Mouse (Mus musculus) hindbrain, embryonic 12.5 days (tissue): ENCODE measurements around the gene Myo18a. TPM values are rescaled to one million over a fixed set of nuclear protein-coding genes. Genes with fewer than 3 reads are reported as not detected.
"Not testable (repeated sequence)": the region's sequence is repeated elsewhere in the genome, so short reads cannot be mapped to it uniquely, and the experiment has no call there.

Experiments used
- ATAC-seq: fragments of 200-750 bp; cut with Nextera tagmentation; 2 replicates; pipeline ENCODE4 v1.8.0; 2017; ENCODE audit warnings: moderate TSS enrichment; ENCODE audit not compliant: low FRiP score
- H3K27ac ChIP-seq: fragments of 300-500 bp; sonication (generic); 2 replicates; pipeline ENCODE4 v1.5.1; 2016; ENCODE audit warnings: mild to moderate bottlenecking
- H3K27me3 ChIP-seq: fragments of 300-500 bp; sonication (generic); 2 replicates; pipeline ENCODE4 v1.6.1; 2016; ENCODE audit warnings: mild to moderate bottlenecking
- H3K36me3 ChIP-seq: fragments of 300-500 bp; sonication (generic); 2 replicates; pipeline ENCODE4 v1.6.1; 2016; ENCODE audit warnings: mild to moderate bottlenecking
- H3K4me1 ChIP-seq: fragments of 300-500 bp; sonication (generic); 2 replicates; pipeline ENCODE4 v1.6.1; 2016
- H3K4me2 ChIP-seq: fragments of 300-500 bp; sonication (generic); replicated peaks from 2 replicates; pipeline ENCODE4 v1.6.1; 2016; ENCODE audit warnings: mild to moderate bottlenecking
- H3K4me3 ChIP-seq: fragments of 300-500 bp; sonication (generic); 2 replicates; pipeline ENCODE4 v1.5.1; 2016; ENCODE audit warnings: mild to moderate bottlenecking
- H3K9ac ChIP-seq: fragments of 300-500 bp; sonication (generic); 2 replicates; pipeline ENCODE4 v1.6.1; 2016; ENCODE audit warnings: mild to moderate bottlenecking, moderate library complexity
- H3K9me3 ChIP-seq: fragments of 300-500 bp; sonication (generic); replicated peaks from 2 replicates; pipeline ENCODE4 v1.6.1; 2016; ENCODE audit warnings: mild to moderate bottlenecking
- WGBS: fragments of 180-500 bp; shearing (Covaris S2); methylation state at CpG from one replicate; pipeline ENCODE4 v1.1.7; 2016; 5-methylcytosine and 5-hydroxymethylcytosine counted together
- polyA plus RNA-seq: library from polyadenylated mRNA; unstranded; fragments of >200 nt; fragmentation: Nextera tagmentation; extraction: Ambion mirVana; gene quantifications from 2 replicates; pipeline ENCODE4 v1.2.1, GENCODE M21; 2016

Myo18a gene
- polyA plus RNA-seq: 55.9 and 58.9 TPM in 2 replicates

DNA sequence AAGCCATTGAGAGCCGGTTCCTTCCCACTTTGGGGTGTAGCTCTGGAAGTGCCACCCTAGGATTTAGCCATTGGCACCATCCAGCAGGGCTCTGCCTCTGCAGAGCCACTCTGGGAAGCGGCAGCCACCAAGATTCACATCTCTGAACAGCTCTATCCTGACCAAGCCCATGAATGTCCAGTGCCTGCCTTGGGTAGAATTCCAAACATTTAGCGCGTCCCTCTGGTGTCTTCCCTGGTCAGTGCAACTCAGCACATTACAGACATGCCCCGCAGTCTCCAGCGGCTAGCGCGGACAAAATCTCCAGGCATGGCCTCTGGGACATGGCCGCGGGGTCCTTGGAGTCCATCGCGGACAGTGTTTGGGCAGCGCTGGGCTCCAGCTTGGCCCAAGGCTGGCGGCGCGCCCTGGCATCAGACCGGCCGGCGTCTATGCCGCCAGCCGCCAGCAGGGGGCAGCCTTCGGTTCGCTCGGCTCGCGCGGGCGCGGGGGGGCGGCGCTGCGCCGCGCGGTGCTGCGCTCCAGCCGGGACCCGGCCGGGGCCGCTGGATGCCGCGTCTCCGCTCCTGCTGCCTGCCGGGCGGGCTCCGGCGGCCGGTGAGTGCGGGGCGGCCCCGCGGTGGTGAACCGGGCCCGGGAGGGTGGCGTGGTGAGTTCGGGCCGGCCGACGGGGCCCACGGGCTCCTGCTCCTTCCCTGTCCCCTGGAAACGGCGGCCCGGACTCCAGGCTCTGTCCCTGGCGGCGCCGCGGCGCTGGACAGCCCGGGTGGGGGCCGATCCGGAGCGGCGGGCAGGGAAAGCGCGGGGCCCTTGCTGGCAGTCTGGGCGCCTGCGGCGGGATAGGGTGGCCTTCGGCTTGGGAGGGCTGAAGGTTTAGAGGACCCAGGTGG is at the start of gene Myo18a:
Myo18a (plus strand) TSS at position 464 of the 890 bp plus-strand sequence.
- 2% methylated on average over 67 of the region's 79 CpGs for WGBS
- H3K9ac ChIP-seq: peak within 1 kb of the TSS; percentile 98
- no peaks in the 10 kb centered on the region for H3K36me3 ChIP-seq
- peak; percentile 87 for ATAC-seq
- peaks cover 36% of the 10 kb centered on the region for H3K4me1 ChIP-seq
- no peaks in the 10 kb centered on the region; the same call in 1 of the 2 replicates for H3K27me3 ChIP-seq
- no peaks in the 10 kb centered on the region for H3K9me3 ChIP-seq
- H3K4me3 ChIP-seq: peak within 1 kb of the TSS; percentile 89
- H3K27ac ChIP-seq: peak within 1 kb of the TSS; percentile 95
- H3K4me2 ChIP-seq: peak within 1 kb of the TSS; percentile 84

DNA sequence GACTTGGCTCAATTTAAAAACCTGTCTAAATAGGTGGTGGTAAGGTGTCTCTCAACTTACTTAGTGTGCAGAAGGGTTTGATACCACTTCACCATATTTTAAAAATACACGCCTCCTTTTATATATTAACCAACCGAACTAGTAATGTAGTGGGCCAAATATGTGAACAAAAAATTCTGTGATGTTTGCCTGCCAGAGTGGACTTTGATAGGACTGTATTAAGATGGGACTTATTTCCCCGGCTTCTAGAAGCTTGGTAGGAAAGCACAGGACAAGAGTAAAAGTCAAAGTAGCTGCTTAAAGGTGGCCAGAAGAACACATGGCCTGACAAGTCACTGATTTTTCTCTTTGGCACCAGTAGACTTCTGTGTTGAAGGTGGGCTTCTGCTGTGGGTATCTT is 49.3 kb upstream of the Myo18a start:
- Histone ChIP-seq H3K9me3 (no peaks in the 10 kb centered on the region), H3K9ac (no peak overlapping the region), H3K4me1 (no peaks in the 10 kb centered on the region), H3K27me3 (no peaks in the 10 kb centered on the region), H3K4me2 (no peak overlapping the region), H3K4me3 (no peak overlapping the region), H3K27ac (no peak overlapping the region), H3K36me3 (peaks cover 5% of the 10 kb centered on the region; the same call in 1 of the 2 replicates)
- ATAC-seq: no peak
- 96% methylated on average over 3 of the region's 3 CpGs for WGBS

DNA sequence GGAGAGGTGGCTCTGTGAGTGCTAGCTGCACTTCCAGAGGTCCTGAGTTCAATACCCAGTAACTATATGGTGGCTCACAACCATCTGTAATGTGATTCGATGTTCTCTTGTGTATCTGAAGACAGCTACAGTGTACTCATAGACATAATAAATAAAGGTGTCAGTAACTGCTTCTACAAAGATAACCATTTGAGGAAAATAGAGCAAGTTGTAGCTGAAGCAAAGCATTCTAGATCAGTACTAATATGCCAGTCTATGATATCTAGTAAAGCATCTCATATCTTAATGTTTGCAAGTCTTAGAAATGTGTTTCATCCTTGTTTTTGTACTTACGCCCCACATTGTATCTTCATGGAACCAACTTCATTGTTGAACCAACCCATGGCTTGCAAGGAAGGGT is 44.0 kb upstream of the Myo18a start:
- no peaks in the 10 kb centered on the region for H3K4me1 ChIP-seq
- H3K27me3 ChIP-seq: no peaks in the 10 kb centered on the region
- H3K9ac ChIP-seq: no peak overlapping the region
- H3K4me3 ChIP-seq: no peak overlapping the region
- no peak overlapping the region for H3K27ac ChIP-seq
- no peaks in the 10 kb centered on the region for H3K36me3 ChIP-seq
- H3K4me2 ChIP-seq: no peak overlapping the region
- WGBS: 94% methylated on average over 2 of the region's 2 CpGs
- no peak for ATAC-seq
- H3K9me3 ChIP-seq: no peaks in the 10 kb centered on the region

DNA sequence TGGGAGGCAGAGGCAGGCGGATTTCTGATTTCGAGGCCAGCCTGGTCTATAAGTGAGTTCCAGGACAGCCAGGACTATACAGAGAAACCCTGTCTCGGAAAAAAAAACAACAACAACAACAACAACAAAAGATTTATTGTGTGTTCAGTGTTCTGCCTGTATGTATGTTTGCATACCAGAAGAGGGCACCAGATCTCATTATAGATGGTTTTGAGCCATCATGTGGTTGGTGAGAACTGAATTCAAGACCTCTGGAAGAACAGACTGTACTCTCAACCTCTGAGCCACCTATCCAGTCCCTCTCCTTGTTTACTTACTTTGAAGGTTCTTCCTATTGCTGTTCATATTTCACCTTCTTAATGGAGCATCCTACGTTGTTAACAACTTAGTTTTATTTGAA is 41.7 kb upstream of the Myo18a start:
- ATAC-seq: no peak
- H3K27ac ChIP-seq: no peak overlapping the region
- H3K4me1 ChIP-seq: 0 out of 2 replicates have a peak, but pooled peaks cover 4% of the 10 kb centered on the region
- 89% methylated on average over 4 of the region's 4 CpGs for WGBS
- H3K9me3 ChIP-seq: no peaks in the 10 kb centered on the region
- H3K9ac ChIP-seq: no peak overlapping the region
- no peak overlapping the region for H3K4me2 ChIP-seq
- no peak overlapping the region for H3K4me3 ChIP-seq
- H3K27me3 ChIP-seq: no peaks in the 10 kb centered on the region
- no peaks in the 10 kb centered on the region for H3K36me3 ChIP-seq

DNA sequence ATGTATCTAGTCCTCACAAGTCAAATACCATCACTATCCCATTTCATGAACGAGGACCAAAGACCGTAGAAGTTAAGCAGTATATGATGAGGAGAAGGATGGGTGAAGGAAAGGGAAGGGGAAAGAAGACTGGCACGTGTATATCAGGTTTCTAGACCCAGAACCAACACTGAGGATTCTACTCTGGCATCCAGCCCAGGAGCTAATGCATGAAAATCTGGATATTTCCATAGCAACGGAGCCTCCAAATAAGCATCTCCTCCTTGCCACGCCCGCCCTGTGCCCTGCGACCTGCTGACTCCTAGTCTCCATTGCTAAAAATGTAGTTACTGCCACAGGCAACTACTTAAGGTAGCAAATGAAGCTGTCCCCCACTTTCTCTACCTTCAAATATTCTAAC is 38.3 kb upstream of the Myo18a start:
- H3K4me3 ChIP-seq: no peak overlapping the region
- no peak overlapping the region for H3K9ac ChIP-seq
- WGBS: 75% methylated on average over 7 of the region's 7 CpGs
- no peaks in the 10 kb centered on the region for H3K36me3 ChIP-seq
- H3K4me1 ChIP-seq: 0 out of 2 replicates have a peak, but pooled peaks cover 4% of the 10 kb centered on the region
- H3K4me2 ChIP-seq: no peak overlapping the region
- no peak for ATAC-seq
- no peaks in the 10 kb centered on the region for H3K9me3 ChIP-seq
- no peak overlapping the region for H3K27ac ChIP-seq
- no peaks in the 10 kb centered on the region for H3K27me3 ChIP-seq

DNA sequence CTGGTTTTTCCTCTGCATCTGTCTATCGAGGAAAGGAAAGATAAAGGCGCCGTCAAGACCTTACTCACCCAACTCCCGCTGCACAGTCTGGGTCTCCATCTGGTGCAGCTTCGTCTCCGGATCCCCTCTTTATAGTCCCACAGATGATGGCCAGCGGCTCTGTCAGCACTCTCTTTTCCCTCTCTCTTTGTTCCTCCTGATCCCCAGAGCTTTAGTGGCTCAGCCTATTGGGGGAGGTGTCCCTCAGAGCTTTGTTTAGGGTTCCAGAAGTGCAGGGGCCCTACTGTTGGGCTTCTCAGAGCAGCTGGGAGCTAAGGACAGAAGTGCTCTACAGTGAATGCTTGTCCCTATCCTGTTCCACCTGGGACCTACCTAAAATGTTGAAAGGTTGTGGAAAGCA is 37.9 kb upstream of the Myo18a start, which contains the start of gene Cryba1:
Cryba1 (minus strand) TSS at position 101 of the 400 bp plus-strand sequence.
- no peaks in the 10 kb centered on the region for H3K9me3 ChIP-seq
- WGBS: 48% methylated on average over 7 of the region's 7 CpGs

DNA sequence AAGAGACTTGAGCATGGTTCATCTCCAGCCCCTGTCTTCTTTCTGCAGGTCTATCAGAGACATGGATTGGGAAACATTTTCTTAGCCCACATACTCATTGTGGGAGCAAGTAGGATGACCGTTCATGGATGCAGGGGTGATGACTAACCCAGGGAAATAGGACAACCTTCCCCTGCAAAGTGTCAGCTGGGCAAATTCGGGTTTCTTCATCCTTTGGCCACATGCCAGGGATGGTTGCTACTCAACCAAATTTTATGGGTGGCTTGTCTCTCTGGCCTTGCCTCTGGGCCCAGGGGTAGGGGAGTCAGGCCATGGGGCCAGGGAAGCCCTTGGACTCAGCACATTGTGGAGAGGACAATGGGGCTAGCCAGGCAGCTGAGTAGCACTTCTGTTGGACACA is 34.5 kb upstream of the Myo18a start:
- no peaks in the 10 kb centered on the region for H3K27me3 ChIP-seq
- no peak overlapping the region for H3K9ac ChIP-seq
- no peaks in the 10 kb centered on the region for H3K9me3 ChIP-seq
- ATAC-seq: no peak
- no peak overlapping the region for H3K4me3 ChIP-seq
- H3K27ac ChIP-seq: no peak overlapping the region
- H3K4me1 ChIP-seq: 0 out of 2 replicates have a peak, but pooled peaks cover 4% of the 10 kb centered on the region
- no peak overlapping the region for H3K4me2 ChIP-seq
- WGBS: 60% methylated on average over 2 of the region's 2 CpGs
- no peaks in the 10 kb centered on the region for H3K36me3 ChIP-seq

More for the DNA sequence above, 37.9 kb upstream of the Myo18a start, which contains the start of gene Cryba1:
- no peak within 1 kb of the TSS for H3K4me3 ChIP-seq
- 0 out of 2 replicates have a peak, but pooled peaks cover 4% of the 10 kb centered on the region for H3K4me1 ChIP-seq
- no peak within 1 kb of the TSS for H3K4me2 ChIP-seq
- ATAC-seq: no peak
- no peaks in the 10 kb centered on the region for H3K27me3 ChIP-seq
- H3K9ac ChIP-seq: no peak within 1 kb of the TSS
- no peak within 1 kb of the TSS for H3K27ac ChIP-seq
- H3K36me3 ChIP-seq: no peaks in the 10 kb centered on the region

DNA sequence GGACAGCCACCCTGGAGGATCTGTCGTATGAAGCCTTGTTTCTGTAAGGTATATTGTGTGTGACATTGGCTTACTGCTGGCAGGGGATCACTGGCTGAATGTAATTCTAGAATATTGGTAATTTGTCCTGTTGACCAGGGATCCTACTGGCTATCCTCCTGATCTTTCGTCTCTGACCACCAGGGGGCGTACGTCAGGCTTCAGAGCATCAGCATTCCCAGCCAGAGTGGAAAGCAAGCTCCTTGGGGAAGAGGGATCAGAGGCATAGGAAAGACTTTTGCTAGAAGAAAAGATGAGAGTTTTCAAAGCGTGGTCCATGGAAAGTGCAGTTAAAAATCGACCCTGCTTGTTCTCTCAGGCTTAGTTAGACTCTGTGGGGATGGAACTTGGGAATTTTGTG is 25.8 kb upstream of the Myo18a start:
- H3K4me2 ChIP-seq: no peak overlapping the region
- no peaks in the 10 kb centered on the region for H3K4me1 ChIP-seq
- ATAC-seq: no peak
- H3K4me3 ChIP-seq: no peak overlapping the region
- no peaks in the 10 kb centered on the region for H3K9me3 ChIP-seq
- H3K36me3 ChIP-seq: no peaks in the 10 kb centered on the region
- H3K9ac ChIP-seq: no peak overlapping the region
- 1% methylated on average over 6 of the region's 6 CpGs for WGBS
- H3K27me3 ChIP-seq: no peaks in the 10 kb centered on the region
- H3K27ac ChIP-seq: no peak overlapping the region

DNA sequence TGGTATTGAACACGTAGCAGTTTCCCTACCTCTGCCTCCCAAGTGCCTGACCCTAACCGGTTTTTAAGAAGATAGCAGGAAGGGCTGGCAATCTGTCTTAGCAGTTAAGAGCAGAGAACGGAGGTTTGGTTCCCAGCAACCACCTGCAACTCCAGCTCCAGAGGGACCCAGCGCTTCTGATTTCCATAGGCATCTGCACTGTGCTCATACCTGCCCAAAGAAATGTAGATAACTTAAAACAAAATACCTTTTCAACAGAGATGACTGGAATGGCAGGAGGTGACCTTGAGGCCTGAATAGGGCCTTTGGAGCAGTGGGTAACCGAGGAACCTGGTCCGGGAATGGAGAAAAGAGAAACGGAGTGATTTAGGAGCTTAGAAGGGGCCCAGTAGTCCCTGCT is 24.5 kb upstream of the Myo18a start:
- no peaks in the 10 kb centered on the region for H3K9me3 ChIP-seq
- no peak overlapping the region for H3K4me2 ChIP-seq
- H3K27me3 ChIP-seq: no peaks in the 10 kb centered on the region
- H3K36me3 ChIP-seq: no peaks in the 10 kb centered on the region
- H3K4me1 ChIP-seq: no peaks in the 10 kb centered on the region
- WGBS: 51% methylated on average over 7 of the region's 7 CpGs
- no peak overlapping the region for H3K27ac ChIP-seq
- no peak overlapping the region for H3K9ac ChIP-seq
- no peak overlapping the region for H3K4me3 ChIP-seq
- no peak for ATAC-seq

DNA sequence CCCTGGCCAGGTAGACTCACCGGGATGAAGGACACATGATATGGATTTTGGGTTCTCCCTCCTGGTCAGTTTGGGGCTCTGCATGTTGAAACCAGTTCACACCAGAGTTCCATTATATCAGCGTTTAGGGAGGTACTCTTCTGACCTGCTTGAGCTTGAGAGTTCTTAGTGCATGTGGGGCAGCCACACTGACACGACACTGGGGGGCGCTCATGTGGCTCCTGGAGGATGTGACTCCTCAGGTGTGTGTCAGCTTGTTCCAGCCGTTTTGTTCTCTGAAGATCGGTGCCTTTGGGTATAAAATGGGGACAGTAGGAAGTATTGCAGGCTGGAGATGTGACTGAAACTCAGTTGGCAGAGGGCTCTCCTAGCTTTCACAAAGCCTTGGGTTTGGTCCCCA is 19.1 kb upstream of the Myo18a start:
- Histone ChIP-seq H3K4me2 (no peak overlapping the region), H3K36me3 (no peaks in the 10 kb centered on the region), H3K27ac (no peak overlapping the region), H3K27me3 (no peaks in the 10 kb centered on the region), H3K9ac (no peak overlapping the region), H3K4me3 (no peak overlapping the region), H3K4me1 (no peaks in the 10 kb centered on the region), H3K9me3 (no peaks in the 10 kb centered on the region)
- ATAC-seq: no peak
- 36% methylated on average over 6 of the region's 6 CpGs for WGBS

DNA sequence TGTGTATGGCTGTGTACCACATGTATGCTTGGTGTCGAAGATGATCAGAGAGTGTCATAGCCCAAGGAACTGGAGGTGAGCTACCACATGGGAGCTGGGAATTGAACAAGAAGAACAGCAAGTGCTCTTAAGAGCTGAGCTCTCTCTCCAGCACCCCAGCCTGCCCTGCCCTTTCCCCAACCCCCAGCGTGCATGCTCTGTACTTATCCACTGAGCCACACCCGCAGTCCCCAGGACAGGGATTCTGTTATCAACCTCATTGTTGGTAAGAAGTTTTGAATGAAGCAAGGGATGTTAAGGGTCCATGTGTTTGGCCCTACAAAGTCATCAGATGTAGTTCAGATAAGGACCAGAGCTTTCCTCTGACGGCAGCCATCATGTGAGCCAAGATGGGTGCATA is 16.4 kb upstream of the Myo18a start:
- Histone ChIP-seq H3K9ac (no peak overlapping the region), H3K9me3 (no peaks in the 10 kb centered on the region), H3K4me1 (no peaks in the 10 kb centered on the region), H3K36me3 (no peaks in the 10 kb centered on the region), H3K27me3 (no peaks in the 10 kb centered on the region), H3K4me2 (no peak overlapping the region), H3K4me3 (no peak overlapping the region), H3K27ac (no peak overlapping the region)
- WGBS: 91% methylated on average over 4 of the region's 4 CpGs
- ATAC-seq: no peak

DNA sequence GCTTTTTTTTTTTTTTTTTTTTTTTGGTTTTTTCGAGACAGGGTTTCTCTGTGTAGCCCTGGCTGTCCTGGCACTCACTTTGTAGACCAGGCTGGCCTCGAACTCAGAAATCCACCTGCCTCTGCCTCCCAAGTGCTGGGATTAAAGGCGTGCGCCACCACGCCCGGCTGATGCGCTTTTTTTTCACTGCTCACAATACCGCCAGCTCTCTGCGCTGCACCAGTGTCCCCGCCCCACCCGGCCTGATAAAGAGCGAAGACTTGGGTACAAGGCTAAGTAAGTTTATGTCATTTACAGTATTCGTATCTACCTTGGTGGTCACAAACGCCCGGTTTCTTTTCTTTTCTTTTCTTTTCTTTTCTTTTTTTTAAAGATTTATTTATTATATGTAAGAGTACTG is 15.9 kb upstream of the Myo18a start:
- H3K27me3 ChIP-seq, H3K9ac ChIP-seq, H3K4me1 ChIP-seq, H3K9me3 ChIP-seq, H3K4me2 ChIP-seq, H3K36me3 ChIP-seq, ATAC-seq, H3K27ac ChIP-seq, H3K4me3 ChIP-seq: not testable (repeated sequence)
- WGBS: 96% methylated on average over 13 of the region's 15 CpGs

DNA sequence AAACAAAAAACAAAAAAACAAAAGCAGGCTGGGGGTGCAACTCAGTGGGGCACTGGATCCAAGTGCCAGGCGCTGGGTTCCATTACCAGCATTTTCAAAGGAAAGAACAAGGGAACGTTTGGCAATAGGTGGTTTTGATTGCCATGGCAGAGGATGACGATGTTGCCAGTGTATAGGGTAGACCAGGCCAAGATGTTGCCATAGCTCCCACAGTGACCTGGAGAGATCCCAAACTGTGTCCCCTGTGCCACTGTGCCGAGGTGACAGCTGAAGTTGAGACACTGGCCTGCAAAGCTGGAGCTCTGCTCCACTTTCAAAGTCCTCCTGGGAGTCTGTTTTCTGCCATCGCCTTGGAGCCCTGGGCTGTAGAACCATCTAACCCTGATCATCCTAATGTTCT is 14.1 kb upstream of the Myo18a start:
- WGBS: 82% methylated on average over 5 of the region's 5 CpGs
- H3K9ac ChIP-seq: no peak overlapping the region
- H3K4me1 ChIP-seq: no peaks in the 10 kb centered on the region
- no peak overlapping the region for H3K4me3 ChIP-seq
- no peak for ATAC-seq
- H3K9me3 ChIP-seq: no peaks in the 10 kb centered on the region
- no peak overlapping the region for H3K4me2 ChIP-seq
- no peak overlapping the region for H3K27ac ChIP-seq
- H3K36me3 ChIP-seq: no peaks in the 10 kb centered on the region
- no peaks in the 10 kb centered on the region for H3K27me3 ChIP-seq
